Mouse (Mus musculus): ENCODE results near the gene Chka.

The Chka gene

DNA sequence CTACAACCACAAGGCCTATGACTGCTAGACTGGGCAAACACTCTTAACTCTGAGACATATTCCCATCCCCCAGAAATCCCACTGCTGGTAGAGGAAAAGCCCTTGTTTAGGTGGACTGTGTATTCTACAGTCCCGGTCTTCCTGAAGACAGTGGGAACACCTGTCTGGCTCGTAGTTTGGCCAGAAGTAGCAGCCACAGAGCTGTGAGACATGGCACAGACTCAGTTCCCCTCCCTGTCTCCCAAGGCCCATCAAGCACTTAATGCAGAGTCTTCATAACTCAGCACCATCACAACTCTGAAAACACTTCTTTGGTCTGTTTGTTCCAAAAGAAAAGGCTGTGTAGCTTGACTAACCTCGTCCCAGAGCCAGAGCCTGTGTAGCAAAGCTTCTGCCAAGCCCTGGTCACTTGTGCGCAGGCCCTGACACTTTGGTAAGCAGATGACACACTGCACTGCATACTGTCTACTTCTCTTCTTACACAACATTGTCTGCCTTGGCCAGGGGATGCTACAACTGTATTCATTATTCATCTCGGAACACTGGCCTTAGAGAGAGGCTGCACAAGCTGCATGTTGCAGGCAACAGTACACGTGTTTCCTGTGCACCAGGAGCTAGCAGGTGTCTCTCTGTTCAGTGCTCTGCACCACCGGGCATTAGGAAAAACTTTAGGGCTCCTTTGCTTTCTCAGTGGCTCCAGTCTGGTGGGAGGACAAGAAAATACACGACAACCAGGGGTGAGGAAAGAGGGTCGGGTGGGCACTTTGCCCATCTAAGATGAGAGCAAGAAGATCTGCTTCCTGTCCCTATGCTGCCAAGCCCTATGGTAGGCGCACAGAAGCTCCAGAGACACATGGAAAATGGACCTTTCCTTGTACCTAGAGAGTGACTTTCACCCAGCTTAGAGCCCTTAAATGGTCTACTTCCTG lies 4.6 kb upstream of the Chka start:
- DNase-seq (ENCODE audit: low read depth): no peak

DNA sequence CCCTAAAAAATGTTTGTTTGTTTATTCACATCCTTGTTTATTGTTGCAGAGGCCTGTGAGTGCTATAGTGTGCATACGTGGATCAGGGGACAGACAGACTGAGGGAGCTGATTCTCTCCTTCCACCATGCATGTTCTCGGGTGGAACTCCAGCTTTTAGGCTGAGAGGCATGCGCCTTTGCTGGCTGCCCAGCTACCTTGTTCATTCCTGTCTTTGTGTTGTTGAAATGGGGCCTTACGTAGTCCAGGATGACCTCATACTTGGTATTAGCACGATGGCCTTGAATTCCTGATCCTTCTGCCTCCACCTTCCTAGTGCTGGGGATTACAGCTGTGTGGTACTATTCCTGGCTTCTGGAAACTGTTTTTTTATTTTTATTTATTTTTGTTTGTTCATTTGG lies 3.9 kb upstream of the Chka start:
- no peak for DNase-seq (ENCODE audit: low read depth)

DNA sequence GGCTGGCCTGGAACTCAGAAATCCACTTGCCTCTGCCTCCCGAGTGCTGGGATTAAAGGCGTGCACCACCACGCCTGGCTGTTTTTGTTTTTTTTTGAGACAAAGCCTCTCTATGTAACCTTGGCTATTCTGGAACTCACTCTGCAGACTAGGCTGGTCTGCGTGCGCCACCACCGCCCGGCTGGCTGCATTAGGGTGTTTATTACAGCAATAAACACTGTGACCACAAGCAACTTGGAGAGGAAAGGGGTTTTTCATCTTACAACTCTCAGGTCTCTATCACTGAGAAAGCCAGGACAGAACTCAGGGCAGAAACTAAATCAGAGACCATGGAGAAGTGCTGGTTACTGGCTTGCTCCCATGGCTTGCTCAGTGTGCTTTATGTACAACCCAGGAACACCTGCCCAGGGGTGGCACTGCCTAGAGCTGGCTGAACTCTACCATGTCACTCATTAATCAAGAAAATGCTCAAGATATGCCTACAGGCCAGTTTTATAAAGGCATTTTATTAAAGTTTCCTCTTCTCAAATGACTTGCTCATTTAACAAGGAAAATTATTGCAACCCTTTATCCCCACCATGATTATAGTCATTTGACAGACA lies 3.3 kb upstream of the Chka start:
- no peak for DNase-seq (ENCODE audit: low read depth)

DNA sequence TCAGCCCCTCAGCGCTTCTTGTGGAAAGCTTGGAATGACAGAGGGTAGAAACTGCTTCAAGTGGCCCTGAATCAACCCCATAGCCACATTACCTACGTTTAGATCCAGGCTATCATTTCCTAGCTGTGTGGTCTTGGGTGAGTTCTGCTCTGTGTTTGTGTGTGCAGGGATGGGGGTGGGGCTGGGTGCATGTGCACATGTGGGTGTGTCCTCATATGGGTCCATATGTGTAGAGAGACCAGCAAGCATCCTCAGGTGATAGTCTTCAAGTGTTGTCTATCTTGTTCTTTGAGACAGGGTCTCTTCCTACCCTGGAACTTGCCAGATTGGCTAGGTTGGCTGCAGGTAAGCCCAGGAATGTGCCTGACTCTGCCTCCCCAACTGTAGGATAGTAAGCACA lies 2.3 kb upstream of the Chka start:
- DNase-seq (ENCODE audit: low read depth): no peak

DNA sequence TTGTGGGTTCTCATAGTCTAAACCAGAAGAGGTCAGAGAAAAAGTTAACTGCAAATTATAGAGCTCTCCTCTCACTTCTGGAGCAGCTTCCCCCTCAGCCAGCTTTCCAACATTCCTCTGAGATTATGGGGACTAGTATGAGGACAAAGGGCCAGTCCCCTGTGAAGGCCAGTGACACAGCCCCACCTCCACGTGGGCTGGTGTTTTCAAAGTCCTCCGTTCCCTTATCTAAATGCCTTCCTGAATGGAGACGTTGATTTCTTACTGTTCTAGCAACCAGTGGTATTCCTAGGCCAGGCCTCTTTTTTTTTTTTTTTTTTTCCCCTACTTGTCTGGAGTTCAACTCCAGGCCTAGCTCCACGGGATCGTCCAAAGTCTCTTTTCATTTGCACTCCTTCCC lies 1.5 kb upstream of the Chka start:
- DNase-seq (ENCODE audit: low read depth): no peak

DNA sequence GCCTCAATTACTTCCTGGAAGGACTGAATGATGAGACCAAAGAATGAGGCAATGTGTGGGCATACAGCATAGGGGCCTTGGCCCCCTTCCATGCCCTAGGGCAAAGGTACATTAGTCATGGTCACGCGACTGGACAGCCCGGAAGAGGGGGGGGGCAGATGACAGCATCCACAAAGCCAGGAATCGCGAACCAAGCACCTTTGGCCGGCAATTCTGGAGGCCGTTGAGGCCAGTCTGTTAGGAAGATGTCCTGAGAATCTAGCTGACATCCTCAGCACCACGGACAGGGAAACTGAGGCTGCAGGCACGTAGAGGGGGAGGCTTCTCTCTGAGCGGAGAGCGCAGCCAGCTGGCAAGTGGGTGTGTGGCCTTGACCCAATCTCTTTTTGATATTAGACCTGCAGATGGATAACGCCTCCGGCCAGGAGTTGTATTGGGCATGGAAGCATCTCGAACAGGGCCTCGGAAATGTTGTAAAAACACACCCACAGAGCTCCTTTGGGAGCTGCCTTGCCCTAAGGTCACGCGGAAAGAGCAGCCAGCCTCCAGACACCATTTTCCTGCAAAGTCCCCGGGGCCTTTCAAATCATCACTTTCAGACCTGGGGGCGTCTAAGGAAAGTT lies 615 bp upstream of the Chka start:
- DNase-seq (ENCODE audit: low read depth): no peak

DNA sequence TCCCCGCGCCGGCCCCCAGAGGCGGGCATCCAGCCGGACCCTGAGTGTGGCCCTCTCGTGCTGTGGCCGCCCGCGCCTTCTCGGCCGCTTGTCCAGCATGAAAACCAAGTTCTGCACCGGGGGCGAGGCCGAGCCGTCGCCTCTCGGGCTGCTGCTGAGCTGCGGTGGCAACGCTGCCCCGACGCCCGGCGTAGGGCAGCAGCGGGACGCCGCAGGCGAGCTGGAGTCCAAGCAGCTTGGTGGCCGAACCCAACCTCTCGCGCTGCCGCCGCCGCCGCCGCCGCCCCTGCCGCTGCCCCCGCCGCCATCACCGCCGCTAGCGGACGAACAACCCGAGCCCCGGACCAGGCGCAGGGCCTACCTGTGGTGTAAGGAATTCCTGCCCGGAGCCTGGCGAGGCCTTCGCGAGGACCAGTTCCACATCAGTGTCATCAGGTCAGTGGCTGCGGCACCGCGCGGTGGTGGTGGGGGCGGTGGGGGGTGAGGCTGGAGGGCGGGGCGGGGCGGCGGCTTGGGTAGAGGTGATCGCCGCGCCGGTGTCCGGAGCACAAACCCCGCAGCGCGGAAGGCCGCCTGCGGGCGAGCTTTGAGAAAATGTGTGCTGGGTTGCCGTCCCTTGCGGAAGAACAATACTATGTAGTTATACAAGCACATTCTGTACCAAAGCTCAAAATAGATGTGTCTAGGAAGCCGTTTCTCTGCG lies 557 bp downstream of the Chka start:
- DNase-seq (ENCODE audit: low read depth): peak; percentile 50

DNA sequence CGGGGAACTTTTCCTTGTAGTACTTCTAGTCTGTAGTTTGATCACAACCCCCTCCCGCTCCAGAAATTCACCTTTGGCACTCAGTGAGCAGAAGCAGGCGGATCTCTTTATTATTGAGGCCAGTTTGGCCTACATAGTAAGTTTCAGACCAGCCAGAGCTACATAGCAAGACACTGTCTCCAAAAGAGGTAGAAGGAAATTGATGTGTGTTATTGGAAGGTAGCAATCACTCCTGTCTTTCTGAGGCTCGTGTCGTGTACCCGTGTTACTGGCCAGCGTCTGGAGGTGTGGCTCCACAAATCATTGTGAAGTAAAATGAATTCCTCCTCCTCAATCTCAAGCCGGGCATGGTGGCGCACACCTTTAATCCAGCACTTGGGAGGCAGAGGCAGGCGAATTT lies 1.5 kb downstream of the Chka start:
- DNase-seq (ENCODE audit: low read depth): no peak

DNA sequence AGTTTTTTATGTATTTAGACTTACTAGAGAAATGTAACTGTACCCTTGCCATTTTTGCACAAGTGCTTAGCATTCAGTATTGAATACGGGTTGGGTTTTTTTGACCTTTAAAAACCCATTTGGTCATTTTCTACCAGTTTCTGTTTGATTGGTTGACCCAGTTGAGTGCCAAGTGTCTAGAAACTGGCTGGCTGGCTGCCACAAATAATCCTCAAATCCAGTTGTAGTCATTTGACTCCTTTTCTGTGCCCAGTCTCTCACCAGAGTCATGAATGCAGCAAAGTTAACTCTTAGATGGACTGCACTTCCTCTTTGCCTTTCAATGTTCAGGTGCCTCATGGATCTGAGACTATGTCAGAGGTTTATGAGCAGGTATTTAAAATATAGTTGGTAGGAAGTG lies 2.3 kb downstream of the Chka start:
- no peak for DNase-seq (ENCODE audit: low read depth)

DNA sequence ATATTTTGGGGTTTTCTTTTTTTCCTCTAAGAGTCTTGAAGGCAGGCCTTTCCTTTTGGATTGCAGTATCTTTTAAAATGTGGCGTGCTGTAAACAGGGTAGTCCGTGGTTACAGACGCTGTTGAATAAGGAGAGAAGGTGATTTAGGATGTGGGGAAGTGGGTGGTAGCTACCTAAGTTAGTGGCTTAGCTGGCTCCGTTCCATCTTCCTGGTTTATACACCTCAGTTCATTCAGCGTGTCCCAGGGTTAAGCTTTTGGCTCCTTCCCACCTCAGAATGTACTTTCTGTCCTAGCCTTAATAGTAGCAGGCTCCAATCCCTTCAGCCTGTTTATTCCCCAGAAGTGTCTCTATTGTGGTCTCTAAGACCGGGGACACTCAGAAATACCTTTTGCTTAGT lies 3.5 kb downstream of the Chka start:
- no peak for DNase-seq (ENCODE audit: low read depth)

DNA sequence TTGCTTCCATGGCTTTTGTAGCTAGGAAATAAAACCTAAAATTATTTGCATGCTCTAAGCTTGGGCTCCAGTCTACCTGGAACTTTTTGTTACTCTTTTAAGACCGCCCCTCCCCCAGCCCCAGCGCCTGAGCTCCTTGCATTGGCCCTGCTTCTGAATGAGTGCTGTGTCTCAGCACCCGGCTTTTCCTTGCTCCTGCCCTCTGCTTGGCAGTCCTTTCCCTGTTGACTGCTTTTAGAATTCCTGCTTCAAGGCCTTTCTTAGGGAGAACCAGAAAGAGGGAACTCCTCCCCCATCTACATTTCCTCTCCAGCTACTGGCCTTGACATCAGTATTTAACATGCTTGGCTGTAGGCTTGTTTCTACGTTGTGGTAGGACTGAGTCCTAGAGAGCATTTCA lies 4.0 kb downstream of the Chka start:
- no peak for DNase-seq (ENCODE audit: low read depth)

DNA sequence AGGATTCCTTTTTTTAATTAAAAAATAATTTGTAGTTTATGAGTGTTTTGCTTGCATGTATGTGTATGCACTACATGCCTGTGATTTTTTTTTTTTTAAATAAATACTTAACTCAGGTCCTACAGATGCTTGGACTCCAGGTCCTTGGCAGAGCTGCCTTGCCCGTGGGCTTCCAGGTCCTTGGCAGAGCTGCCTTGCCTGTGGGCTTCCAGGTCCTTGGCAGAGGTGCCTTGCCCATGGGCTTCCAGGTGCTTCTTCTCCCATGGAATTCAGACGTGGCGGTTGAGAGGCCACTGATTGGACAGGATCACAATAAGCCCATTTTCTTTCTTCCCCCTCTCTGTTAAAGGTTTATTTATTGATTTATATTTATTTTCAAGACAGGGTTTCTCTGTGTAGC lies 5.6 kb downstream of the Chka start:
- no peak for DNase-seq (ENCODE audit: low read depth)

DNA sequence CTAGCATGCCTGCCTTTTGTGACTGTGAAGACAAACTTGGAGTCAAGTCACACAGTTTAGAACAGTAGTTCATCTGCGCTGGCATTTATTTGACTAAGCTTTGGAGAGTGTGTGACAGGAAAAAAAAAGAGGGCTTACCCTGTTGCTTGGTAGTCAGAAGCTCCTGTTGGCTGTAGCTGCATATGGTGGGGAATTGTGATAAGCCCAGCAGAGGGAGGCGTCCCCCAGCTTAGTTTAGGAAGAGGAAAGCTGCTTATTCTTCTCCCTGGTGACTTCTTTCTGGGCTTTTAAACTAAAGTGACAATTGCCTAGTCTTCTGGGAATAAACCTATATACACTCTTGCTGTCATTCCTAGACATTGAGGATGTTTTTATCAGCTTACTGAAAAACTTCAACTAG lies 11.1 kb downstream of the Chka start:
- no peak for DNase-seq (ENCODE audit: low read depth)

DNA sequence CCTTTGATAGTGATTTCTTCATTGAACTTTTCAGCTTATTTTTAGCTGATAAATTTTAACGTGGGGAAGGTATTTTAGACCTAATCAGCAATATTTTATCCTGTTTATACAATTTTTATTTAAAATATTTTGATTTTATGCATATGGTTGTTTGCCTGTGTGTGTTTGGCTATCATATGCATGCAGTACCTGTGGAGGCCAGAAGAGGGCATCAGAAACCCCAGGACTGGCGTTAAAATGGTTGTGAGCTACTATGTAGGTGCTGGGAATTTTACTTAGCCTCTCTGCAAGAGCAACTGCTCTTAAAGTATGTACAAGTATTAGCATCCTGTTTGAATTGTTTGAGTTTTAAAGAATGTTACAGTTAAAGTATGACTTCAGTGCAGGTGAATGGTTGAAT lies 13.4 kb downstream of the Chka start:
- DNase-seq (ENCODE audit: low read depth): peak; percentile 47

DNA sequence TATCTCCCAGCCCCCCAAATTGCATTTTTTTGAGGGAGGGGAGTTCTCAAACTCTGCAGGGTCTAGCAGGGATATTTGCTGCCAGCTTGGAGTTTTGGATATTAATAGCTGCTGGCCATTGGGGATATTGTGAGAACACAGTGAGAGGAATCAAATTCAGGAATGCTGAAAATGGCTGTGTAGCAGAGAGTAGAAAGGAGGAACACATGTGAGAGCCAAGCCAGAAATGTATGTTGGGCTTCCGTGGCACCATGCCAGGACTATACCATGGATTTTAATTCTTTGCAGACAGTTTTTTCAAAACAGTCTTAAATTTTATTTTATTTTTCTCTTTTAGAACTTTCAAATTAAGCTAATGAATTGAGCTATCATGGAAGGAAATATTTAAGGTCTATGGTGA lies 16.7 kb downstream of the Chka start:
- DNase-seq (ENCODE audit: low read depth): no peak

DNA sequence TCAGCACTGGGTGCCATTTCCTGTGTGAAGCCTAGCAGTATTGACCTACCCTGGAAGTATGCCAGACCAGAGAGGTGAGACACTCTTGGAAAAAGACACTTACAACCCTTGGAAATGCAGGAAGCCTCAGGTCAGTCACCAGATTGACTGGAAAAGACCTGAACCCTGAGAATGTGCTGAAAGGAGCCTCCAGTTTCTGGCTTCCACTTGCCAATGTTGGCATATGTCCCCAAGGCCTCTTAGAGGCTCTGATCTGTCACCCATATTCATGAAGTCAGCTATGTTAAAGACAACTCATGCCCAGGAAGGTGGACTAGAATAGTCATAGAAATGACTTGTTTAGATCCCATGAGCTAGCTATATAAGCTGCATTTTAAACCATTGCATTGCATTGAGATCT lies 19.9 kb downstream of the Chka start:
- DNase-seq (ENCODE audit: low read depth): no peak

DNA sequence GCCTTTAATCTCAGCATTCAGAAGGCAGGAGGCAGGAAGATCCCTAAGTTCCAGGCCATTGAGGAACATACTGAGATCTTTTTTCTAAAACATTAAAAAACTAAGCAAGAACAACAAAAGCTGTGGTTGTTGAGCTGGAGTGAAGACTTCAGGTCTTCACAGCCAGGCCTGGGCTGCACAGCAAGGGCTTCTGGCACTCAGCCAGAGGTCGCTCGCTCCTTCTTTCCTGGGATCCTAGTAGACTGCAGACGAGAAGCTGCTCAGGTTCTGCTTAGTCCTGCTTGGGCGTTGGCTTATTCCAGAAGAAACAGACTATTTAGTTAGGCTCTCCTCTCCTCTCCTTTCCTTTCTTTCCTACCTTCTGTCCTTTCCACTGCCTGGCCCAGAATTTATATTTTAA lies 20.8 kb downstream of the Chka start:
- no peak for DNase-seq (ENCODE audit: low read depth)

DNA sequence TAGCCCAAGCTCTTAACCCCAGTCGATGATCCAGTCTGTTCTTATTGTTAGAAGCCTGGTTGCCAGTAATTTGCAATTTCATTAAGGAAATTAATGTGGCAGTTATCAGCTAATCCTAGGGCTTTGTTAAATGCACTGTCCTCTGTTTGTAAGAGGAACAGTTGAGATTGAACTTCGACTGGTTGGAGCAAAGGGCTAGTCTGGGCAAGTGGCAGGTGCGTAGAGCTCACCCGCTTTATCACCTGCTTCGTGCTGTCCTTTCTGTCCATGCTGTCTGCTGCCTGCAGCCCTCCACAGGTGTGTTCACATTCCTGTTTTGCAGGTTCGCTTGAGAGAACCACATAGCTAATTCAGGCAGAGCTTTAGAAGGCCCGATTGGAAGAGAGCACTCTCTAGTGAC lies 23.5 kb downstream of the Chka start:
- no peak for DNase-seq (ENCODE audit: low read depth)

DNA sequence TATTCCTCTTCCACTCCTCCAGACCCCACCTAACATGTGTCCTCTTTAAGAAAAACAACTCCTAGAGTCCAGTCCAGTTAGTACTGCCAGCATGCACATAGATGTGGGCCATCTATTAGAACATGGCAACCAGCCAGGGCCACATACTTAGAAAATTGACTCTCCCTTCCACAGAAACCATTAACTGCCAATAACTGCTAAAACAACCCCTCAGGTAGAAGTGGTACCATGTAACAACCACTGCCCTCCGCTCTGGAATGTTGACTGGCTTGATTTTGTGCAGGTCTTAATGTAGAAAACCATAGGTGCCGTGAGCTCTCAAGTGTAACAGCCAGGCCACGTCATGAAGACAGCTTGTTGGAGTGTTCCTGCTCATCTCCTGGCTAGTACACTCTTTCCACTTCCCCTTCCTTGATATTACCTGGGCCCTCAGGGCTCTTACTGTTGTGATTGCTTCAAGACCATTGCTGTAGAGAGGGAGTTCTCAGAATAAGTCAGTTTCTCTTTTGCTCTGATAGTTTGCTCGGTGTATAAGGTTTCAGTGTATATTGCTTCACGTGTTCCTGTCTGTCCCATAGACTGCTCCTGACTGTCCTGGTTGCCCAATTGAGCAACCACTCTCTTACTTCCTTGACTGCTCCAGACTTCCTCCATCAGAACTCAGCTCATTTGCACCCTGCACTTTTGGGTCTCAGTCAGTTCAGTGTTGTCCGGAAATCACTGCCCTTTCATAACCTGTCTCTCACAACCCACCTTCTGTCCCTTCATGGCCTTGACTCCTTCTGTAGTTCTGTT lies 28.7 kb downstream of the Chka start:
- no peak for DNase-seq (ENCODE audit: low read depth)

DNA sequence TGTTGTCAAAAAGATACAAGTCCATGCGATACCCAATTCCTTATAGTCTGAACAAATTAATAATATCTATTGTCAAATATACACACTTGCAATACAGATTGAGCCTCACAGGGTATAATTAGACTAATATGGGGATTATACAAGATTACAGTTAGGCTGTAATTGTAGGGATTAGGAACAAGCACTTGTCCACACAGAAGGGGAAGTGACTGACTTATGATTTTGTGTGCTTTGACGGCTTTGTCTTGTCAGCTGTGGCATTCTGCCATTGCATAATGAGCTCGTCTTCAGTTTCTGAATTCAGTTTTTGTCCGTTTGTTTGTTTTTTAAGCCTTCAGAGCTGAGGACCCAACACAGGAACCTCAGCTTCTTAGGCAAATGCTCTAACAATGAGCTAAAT lies 30.6 kb downstream of the Chka start:
- no peak for DNase-seq (ENCODE audit: low read depth)

DNA sequence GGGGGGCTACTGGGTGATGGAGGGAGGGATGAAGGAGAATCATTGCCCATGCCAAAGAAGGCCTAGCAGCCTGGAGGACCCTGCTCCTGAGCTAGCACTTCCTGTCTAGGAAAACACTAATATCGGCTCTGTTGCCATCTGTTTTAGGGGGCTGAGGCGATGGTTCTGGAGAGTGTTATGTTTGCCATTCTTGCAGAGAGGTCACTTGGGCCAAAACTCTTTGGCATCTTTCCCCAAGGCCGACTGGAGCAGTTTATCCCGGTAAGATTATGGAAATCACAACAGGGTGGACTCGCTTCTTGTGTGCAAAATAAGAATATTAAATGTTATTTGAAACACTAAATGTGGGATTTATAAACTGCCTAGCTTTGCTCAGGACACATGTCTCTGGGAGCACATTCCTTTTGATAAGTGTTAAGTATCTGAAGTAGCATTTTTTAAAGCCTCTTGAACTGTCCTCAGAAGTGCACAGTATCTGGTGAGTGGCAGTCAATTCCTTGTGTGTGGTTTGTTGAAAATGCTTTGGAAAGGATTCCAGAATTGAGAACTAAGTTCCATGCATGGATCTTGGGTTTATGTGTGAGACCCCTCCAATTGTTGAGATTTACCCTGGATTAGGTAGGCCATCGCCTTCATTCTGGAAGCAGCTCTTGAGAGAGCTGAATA lies 32.9 kb downstream of the Chka start:
- no peak for DNase-seq (ENCODE audit: low read depth)
